Mouse (Mus musculus): ENCODE data around the gene Gm3259.
"Not testable (repeated sequence)": the region's sequence is repeated elsewhere in the genome, so short reads cannot be mapped to it uniquely, and the experiment has no call there.

The Gm3259 gene

GRCm38 (mm10) chr5:95305611-95306010 is at the start of gene Gm3259:
TSS of gene Gm3259 (plus strand) at chr5:95305911.
- not testable (repeated sequence) for DNase-seq

GRCm38 (mm10) chr5:95272668-95273067 is 33.0 kb upstream of the Gm3259 start, which contains the start of gene Gm10424:
TSS of gene Gm10424 (minus strand) at chr5:95272768.
- not testable (repeated sequence) for DNase-seq

Data from lung, postnatal 36 days (tissue).